Mouse (Mus musculus): ENCODE measurements around the gene G430095P16Rik. TPM values are rescaled to one million over a fixed set of nuclear protein-coding genes. Genes with fewer than 3 reads are reported as not detected.

The G430095P16Rik gene
- polyA plus RNA-seq, 1 experiment from 2014 or later = 0.76 TPM

DNA sequence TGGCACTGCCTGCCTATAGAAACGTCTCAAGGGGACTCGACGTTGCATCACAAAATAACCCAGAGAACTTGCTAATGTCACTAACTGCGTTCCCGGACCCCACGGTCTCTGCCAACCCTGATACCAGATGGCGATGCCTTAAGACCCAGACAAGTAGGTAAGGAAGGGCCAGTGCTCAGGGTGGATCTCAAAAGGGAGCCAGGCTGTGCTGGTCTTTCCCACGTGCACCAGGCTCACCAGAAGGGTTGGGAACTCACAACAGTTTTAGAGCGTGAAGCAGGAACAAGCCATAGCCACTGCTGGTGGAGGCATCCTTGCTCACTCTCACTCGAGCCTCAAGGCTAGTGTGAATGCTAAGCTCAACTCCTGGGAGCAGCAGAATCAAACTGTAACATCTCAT lies 44.4 kb downstream of the G430095P16Rik start:
- H3K4me3 ChIP-seq (ENCODE audit: low read depth, low read length) = no peak overlapping the region
- no peaks in the 10 kb centered on the region; the same call in 1 of the 2 replicates for H3K36me3 ChIP-seq (ENCODE audit: control insufficient read depth, insufficient read depth, low read length)
- no peak for ATAC-seq (ENCODE audit: low read depth)
- no peaks in the 10 kb centered on the region for H3K9me3 ChIP-seq (ENCODE audit: control insufficient read depth, low read length)
- no peak overlapping the region for H3K4me2 ChIP-seq (ENCODE audit: low read depth, low read length)
- H3K27me3 ChIP-seq (ENCODE audit: control insufficient read depth, insufficient read depth, low read length) = peaks cover 20% of the 10 kb centered on the region
- 82% methylated on average over 10 of the region's 10 CpGs for WGBS
- H3K27ac ChIP-seq (ENCODE audit: low read depth, low read length) = no peak overlapping the region
- no peak overlapping the region for H3K9ac ChIP-seq (replicated peaks; ENCODE audit: low read depth, low read length)
- peaks cover 23% of the 10 kb centered on the region for H3K4me1 ChIP-seq (ENCODE audit: control insufficient read depth, insufficient read depth, low read length)

DNA sequence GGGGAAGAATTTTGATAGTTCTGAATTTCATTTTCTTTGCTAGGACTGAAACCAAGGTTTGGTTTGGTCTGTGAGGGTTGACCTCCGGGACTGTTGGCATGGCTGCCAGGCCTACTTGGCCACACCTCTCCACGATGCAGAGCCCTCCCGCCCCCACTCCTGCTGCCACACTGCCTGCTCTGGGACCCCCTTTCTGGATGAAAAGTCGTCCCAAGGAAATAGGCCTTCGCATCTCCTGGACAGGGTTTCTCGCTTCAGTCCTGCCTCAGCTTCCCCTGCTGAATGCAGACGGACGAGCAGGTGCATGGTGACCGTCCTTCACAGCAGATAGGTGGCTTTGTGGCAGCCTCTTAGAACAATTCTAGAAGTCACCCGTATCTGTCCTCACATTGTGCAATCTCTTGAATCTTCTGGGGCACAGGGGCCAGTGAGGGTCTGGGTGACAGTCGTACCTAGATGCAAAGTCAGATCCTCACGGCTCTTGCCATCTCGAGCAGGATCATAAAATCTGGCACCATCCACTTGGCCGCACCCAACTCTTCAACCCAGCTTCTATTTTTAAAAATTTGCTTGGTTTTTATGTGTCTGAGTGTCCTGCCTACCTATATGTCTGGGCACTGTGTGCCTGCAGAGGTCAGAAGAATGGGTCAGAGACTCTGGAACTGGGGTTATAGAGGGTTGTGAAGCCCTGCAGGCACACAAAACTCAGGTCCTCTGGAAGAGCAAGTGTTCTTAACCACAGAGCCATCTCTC lies 45.7 kb downstream of the G430095P16Rik start:
- Histone ChIP-seq H3K27me3 (ENCODE audit: control insufficient read depth, insufficient read depth, low read length) (peaks cover 20% of the 10 kb centered on the region), H3K27ac (ENCODE audit: low read depth, low read length) (no peak overlapping the region), H3K9me3 (ENCODE audit: control insufficient read depth, low read length) (no peaks in the 10 kb centered on the region), H3K4me3 (ENCODE audit: low read depth, low read length) (no peak overlapping the region), H3K36me3 (ENCODE audit: control insufficient read depth, insufficient read depth, low read length) (no peaks in the 10 kb centered on the region), H3K9ac (replicated peaks; ENCODE audit: low read depth, low read length) (no peak overlapping the region), H3K4me1 (ENCODE audit: control insufficient read depth, insufficient read depth, low read length) (peaks cover 23% of the 10 kb centered on the region), H3K4me2 (ENCODE audit: low read depth, low read length) (peak overlapping the region; percentile 47; the same call in 1 of the 2 replicates)
- WGBS = 87% methylated on average over 14 of the region's 14 CpGs
- ATAC-seq (ENCODE audit: low read depth) = no peak

DNA sequence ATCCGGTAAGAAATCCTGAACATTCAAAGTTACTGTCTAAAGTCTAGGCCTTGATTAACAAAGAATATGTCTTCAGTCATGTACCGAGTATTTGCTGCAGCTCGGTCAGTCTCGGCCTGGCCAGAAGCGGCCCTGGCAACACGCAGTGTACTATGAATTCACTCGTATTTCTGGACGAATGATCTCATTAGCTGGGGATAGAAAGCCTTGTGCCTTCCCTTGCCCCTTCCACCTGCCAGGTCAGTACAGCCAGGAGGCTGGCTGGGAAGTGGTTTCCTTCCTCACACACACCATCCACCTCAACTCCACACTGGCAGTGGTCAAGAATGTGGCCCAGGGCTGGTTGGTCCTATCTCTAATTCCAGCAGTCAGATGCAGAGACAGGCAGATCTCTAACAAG lies 46.5 kb downstream of the G430095P16Rik start:
- H3K4me3 ChIP-seq (ENCODE audit: low read depth, low read length) = peak overlapping the region; percentile 10; the same call in 1 of the 2 replicates
- no peaks in the 10 kb centered on the region for H3K9me3 ChIP-seq (ENCODE audit: control insufficient read depth, low read length)
- no peak overlapping the region for H3K27ac ChIP-seq (ENCODE audit: low read depth, low read length)
- H3K36me3 ChIP-seq (ENCODE audit: control insufficient read depth, insufficient read depth, low read length) = no peaks in the 10 kb centered on the region
- peaks cover 23% of the 10 kb centered on the region for H3K4me1 ChIP-seq (ENCODE audit: control insufficient read depth, insufficient read depth, low read length)
- H3K4me2 ChIP-seq (ENCODE audit: low read depth, low read length) = peak overlapping the region; percentile 47
- no peak for ATAC-seq (ENCODE audit: low read depth)
- H3K9ac ChIP-seq (replicated peaks; ENCODE audit: low read depth, low read length) = 0 out of 2 replicates have a peak overlapping the region, but pooled peaks have one; percentile 7
- WGBS = 70% methylated on average over 8 of the region's 8 CpGs
- peaks cover 20% of the 10 kb centered on the region for H3K27me3 ChIP-seq (ENCODE audit: control insufficient read depth, insufficient read depth, low read length)

DNA sequence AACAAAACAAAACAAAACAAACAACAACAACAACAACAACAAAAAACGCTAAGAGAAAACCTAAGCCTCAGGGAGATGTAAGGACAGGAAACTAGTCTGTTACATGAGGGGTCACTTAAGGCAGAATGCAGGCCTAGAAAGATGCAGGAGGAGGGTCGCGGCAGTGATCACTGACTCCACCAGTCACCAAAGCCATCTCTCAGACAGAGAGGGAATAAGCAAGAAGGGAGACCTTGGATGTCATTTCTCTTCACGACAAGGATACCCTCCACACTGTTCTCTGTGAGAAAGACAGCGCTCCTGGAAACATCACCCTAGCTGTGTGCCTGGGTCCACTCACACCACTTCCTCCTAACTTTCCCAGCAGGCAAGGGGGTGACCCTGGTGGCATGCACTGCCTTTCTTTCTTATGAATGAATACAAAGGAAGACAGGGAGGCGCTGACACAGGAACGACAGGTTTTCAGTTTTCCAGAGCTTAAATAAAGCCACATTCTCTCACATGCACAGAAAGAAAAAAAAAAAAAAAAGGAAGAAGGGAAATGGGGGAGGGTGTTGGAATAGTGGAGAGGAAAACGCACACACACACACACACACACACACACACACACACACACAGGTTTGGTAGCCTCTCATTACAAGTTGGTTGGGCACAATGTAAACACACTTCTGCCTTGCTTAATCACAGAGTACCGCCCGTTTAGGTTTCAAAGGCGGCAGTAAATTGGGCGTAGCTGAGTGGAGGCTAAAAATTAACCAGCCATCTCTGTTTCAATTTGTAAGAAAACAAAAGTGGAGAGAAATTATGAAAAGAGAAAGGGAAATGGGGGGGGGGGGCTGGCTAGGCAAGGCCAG lies 47.5 kb downstream of the G430095P16Rik start:
- no peak overlapping the region for H3K27ac ChIP-seq (ENCODE audit: low read depth, low read length)
- H3K9me3 ChIP-seq (ENCODE audit: control insufficient read depth, low read length) = no peaks in the 10 kb centered on the region
- H3K9ac ChIP-seq (replicated peaks; ENCODE audit: low read depth, low read length) = 0 out of 2 replicates have a peak overlapping the region, but pooled peaks have one; percentile 16
- H3K27me3 ChIP-seq (ENCODE audit: control insufficient read depth, insufficient read depth, low read length) = peaks cover 20% of the 10 kb centered on the region
- peak overlapping the region; percentile 27 for H3K4me3 ChIP-seq (ENCODE audit: low read depth, low read length)
- no peak for ATAC-seq (ENCODE audit: low read depth)
- 30% methylated on average over 12 of the region's 12 CpGs for WGBS
- no peaks in the 10 kb centered on the region for H3K36me3 ChIP-seq (ENCODE audit: control insufficient read depth, insufficient read depth, low read length)
- peak overlapping the region; percentile 47 for H3K4me2 ChIP-seq (ENCODE audit: low read depth, low read length)
- H3K4me1 ChIP-seq (ENCODE audit: control insufficient read depth, insufficient read depth, low read length) = peaks cover 21% of the 10 kb centered on the region; the same call in 1 of the 2 replicates

DNA sequence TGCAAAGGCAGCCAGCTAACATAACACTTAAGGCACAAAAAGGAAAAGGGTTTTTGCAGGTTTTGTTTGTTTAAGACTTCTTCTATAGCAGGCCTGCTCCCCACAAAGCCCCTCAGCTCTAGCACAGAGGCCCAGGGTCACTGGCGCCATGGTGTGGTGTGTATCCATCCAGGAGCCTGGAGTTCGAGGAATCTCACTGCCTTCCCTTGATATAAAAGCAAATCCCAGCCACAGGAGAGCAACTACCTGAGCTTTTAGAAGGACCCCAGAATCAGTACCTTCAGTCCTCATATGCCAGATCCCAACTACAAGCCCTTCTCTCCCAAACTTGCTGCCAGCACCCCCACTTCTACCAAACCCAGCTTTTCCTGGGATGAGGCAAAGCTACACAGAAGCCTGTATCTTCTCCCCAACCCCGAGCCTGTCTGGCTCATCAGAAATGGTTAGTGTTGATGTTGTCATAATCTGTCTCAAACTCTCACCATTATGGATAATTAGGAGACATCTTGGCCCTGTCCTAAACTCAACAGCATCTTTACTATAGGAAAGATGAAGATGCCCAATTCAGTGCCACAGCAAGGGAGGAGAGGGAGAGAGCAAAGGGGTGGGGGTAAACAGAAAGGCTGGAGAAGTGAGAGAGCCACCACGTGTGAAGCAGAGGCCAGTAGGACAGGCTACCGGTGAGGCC lies 48.3 kb downstream of the G430095P16Rik start:
- H3K9me3 ChIP-seq (ENCODE audit: control insufficient read depth, low read length) = no peaks in the 10 kb centered on the region
- peak overlapping the region; percentile 47 for H3K4me2 ChIP-seq (ENCODE audit: low read depth, low read length)
- no peak for ATAC-seq (ENCODE audit: low read depth)
- peaks cover 22% of the 10 kb centered on the region for H3K27me3 ChIP-seq (ENCODE audit: control insufficient read depth, insufficient read depth, low read length)
- 25% methylated on average over 5 of the region's 5 CpGs for whole genome bisulfite sequencing
- peak overlapping the region; percentile 27 for H3K4me3 ChIP-seq (ENCODE audit: low read depth, low read length)
- 0 out of 2 replicates have a peak overlapping the region, but pooled peaks have one; percentile 28 for H3K9ac ChIP-seq (replicated peaks; ENCODE audit: low read depth, low read length)
- peaks cover 17% of the 10 kb centered on the region; the same call in 1 of the 2 replicates for H3K4me1 ChIP-seq (ENCODE audit: control insufficient read depth, insufficient read depth, low read length)
- H3K36me3 ChIP-seq (ENCODE audit: control insufficient read depth, insufficient read depth, low read length) = no peaks in the 10 kb centered on the region
- peak overlapping the region; percentile 48 for H3K27ac ChIP-seq (ENCODE audit: low read depth, low read length)

DNA sequence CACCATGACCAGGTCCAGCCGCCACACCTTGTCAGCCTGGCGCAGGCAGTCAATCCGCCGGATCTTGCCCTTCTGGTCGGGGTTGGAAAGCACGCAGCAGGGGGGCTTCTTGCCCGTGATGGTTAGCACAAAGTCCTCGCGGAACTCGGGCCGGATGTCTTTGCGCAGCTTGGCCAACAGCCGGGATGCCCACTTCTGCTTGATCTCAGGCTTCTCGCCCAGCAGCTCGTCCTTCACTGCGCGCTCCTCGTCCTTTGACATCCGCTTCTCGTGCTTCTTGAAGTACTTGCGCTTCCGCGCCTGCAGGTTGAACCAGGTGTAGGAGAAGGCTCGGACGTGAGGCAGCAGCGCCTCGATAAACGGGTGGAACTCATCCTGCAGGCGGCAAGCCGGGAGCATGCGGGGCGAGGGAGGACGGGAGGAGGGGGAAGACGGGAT lies 49.2 kb downstream of the G430095P16Rik start:
- Histone ChIP-seq H3K4me3 (ENCODE audit: low read depth, low read length) (peak overlapping the region; percentile 27), H3K9ac (replicated peaks; ENCODE audit: low read depth, low read length) (peak overlapping the region; percentile 28; the same call in 1 of the 2 replicates), H3K27me3 (ENCODE audit: control insufficient read depth, insufficient read depth, low read length) (peaks cover 21% of the 10 kb centered on the region), H3K4me1 (ENCODE audit: control insufficient read depth, insufficient read depth, low read length) (peaks cover 11% of the 10 kb centered on the region; the same call in 1 of the 2 replicates), H3K36me3 (ENCODE audit: control insufficient read depth, insufficient read depth, low read length) (no peaks in the 10 kb centered on the region), H3K4me2 (ENCODE audit: low read depth, low read length) (peak overlapping the region; percentile 47), H3K27ac (ENCODE audit: low read depth, low read length) (peak overlapping the region; percentile 48), H3K9me3 (ENCODE audit: control insufficient read depth, low read length) (no peaks in the 10 kb centered on the region)
- no peak for ATAC-seq (ENCODE audit: low read depth)
- 5% methylated on average over 32 of the region's 34 CpGs for WGBS

DNA sequence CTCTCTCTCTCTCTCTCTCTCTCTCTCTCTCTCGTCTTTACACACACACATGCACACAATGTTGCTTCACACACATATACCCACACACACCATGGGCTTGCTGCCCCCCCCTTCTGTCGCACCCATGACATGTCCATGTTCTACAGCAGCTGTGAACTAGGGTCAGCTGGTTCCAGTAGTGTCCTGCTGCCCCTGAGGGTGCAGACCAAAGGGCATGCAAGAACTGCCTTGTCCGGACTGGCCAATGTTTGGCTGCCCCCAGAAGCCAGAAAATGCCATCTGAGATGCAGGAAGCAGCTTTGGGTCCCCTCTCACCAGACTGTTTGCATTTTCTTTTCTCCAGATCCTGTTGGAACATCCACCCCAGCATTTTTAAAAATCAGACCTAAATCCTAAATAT lies 49.8 kb downstream of the G430095P16Rik start:
- peak overlapping the region; percentile 19; the same call in 1 of the 2 replicates for H3K4me3 ChIP-seq (ENCODE audit: low read depth, low read length)
- peak overlapping the region; percentile 31 for H3K27ac ChIP-seq (ENCODE audit: low read depth, low read length)
- H3K9ac ChIP-seq (replicated peaks; ENCODE audit: low read depth, low read length) = no peak overlapping the region; the same call in 1 of the 2 replicates
- no peaks in the 10 kb centered on the region for H3K36me3 ChIP-seq (ENCODE audit: control insufficient read depth, insufficient read depth, low read length)
- H3K4me2 ChIP-seq (ENCODE audit: low read depth, low read length) = peak overlapping the region; percentile 47
- H3K9me3 ChIP-seq (ENCODE audit: control insufficient read depth, low read length) = no peaks in the 10 kb centered on the region
- WGBS = 10% methylated on average over 3 of the region's 3 CpGs
- H3K27me3 ChIP-seq (ENCODE audit: control insufficient read depth, insufficient read depth, low read length) = peaks cover 28% of the 10 kb centered on the region
- peaks cover 11% of the 10 kb centered on the region; the same call in 1 of the 2 replicates for H3K4me1 ChIP-seq (ENCODE audit: control insufficient read depth, insufficient read depth, low read length)
- ATAC-seq (ENCODE audit: low read depth) = no peak

DNA sequence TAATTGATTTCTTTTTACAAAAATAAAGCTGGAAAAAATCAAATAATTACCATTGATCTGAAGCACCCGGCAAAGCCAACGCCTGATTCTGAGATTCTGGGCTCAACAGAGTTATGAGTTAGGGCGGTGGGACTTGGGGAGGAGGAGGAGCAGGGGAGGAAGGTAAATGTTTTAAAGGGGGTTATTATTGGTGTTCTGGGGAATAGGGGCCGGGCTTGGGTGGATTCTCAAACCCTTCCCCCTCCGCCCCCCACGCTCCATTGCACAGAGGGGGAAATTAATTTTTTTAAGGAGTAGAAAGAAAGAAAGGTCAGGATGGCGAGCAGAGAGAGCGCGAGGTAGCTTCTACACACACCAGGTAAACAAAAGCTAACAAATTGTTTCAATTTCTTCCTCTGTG lies 50.5 kb downstream of the G430095P16Rik start:
- no peak for ATAC-seq (ENCODE audit: low read depth)
- Histone ChIP-seq H3K4me2 (ENCODE audit: low read depth, low read length) (peak overlapping the region; percentile 47), H3K9ac (replicated peaks; ENCODE audit: low read depth, low read length) (no peak overlapping the region; the same call in 1 of the 2 replicates), H3K4me3 (ENCODE audit: low read depth, low read length) (peak overlapping the region; percentile 19), H3K27ac (ENCODE audit: low read depth, low read length) (peak overlapping the region; percentile 90), H3K27me3 (ENCODE audit: control insufficient read depth, insufficient read depth, low read length) (peaks cover 32% of the 10 kb centered on the region), H3K9me3 (ENCODE audit: control insufficient read depth, low read length) (no peaks in the 10 kb centered on the region), H3K36me3 (ENCODE audit: control insufficient read depth, insufficient read depth, low read length) (no peaks in the 10 kb centered on the region), H3K4me1 (ENCODE audit: control insufficient read depth, insufficient read depth, low read length) (peaks cover 13% of the 10 kb centered on the region; the same call in 1 of the 2 replicates)
- WGBS = 2% methylated on average over 9 of the region's 9 CpGs
